Mouse (Mus musculus) midbrain, embryonic 15.5 days (tissue): ENCODE data around the gene Zfp174. TPM values are rescaled to one million over a fixed set of nuclear protein-coding genes. Genes with fewer than 3 reads are reported as not detected.
"Not testable (repeated sequence)": the region's sequence is repeated elsewhere in the genome, so short reads cannot be mapped to it uniquely, and the experiment has no call there.

Experiments
- ATAC-seq: fragments of 200-750 bp; cut with Nextera tagmentation; replicated peaks from 2 replicates; pipeline ENCODE4 v1.8.0; 2017; ENCODE audit warnings: moderate TSS enrichment
- H3K27ac ChIP-seq: fragments of 300-500 bp; sonication (generic); 2 replicates; pipeline ENCODE4 v1.5.1; 2015; ENCODE audit warnings: mild to moderate bottlenecking, inconsistent platforms
- H3K27me3 ChIP-seq: fragments of 300-500 bp; sonication (generic); replicated peaks from 2 replicates; pipeline ENCODE4 v1.6.1; 2015; ENCODE audit warnings: inconsistent platforms
- H3K36me3 ChIP-seq: fragments of 300-500 bp; sonication (generic); replicated peaks from 2 replicates; pipeline ENCODE4 v1.6.1; 2015; ENCODE audit warnings: inconsistent platforms
- H3K4me1 ChIP-seq: fragments of 300-500 bp; sonication (generic); 2 replicates; pipeline ENCODE4 v1.6.1; 2015; ENCODE audit warnings: inconsistent platforms
- H3K4me2 ChIP-seq: fragments of 300-500 bp; sonication (generic); 2 replicates; pipeline ENCODE4 v1.6.1; 2015; ENCODE audit warnings: inconsistent platforms, mild to moderate bottlenecking, moderate library complexity
- H3K4me3 ChIP-seq: fragments of 300-500 bp; sonication (generic); 2 replicates; pipeline ENCODE4 v1.5.1; 2015; ENCODE audit warnings: mild to moderate bottlenecking, inconsistent platforms
- H3K9ac ChIP-seq: fragments of 300-500 bp; sonication (generic); 2 replicates; pipeline ENCODE4 v1.6.1; 2015; ENCODE audit warnings: mild to moderate bottlenecking, inconsistent platforms
- H3K9me3 ChIP-seq: fragments of 300-500 bp; sonication (generic); 2 replicates; pipeline ENCODE4 v1.6.1; 2016; ENCODE audit warnings: inconsistent platforms
- WGBS: fragments of 180-500 bp; shearing (Covaris S2); methylation state at CpG from one replicate; pipeline ENCODE4 v1.1.7; 2015; ENCODE audit warnings: mixed read lengths; 5-methylcytosine and 5-hydroxymethylcytosine counted together
- polyA plus RNA-seq: library from polyadenylated mRNA; unstranded; fragments of >200 nt; fragmentation: Nextera tagmentation; extraction: Ambion mirVana; gene quantifications from 2 replicates; pipeline ENCODE4 v1.2.1, GENCODE M21; 2015

Gene Zfp174
- polyA plus RNA-seq, 1 experiment from 2014 or later: 3.6 TPM

DNA sequence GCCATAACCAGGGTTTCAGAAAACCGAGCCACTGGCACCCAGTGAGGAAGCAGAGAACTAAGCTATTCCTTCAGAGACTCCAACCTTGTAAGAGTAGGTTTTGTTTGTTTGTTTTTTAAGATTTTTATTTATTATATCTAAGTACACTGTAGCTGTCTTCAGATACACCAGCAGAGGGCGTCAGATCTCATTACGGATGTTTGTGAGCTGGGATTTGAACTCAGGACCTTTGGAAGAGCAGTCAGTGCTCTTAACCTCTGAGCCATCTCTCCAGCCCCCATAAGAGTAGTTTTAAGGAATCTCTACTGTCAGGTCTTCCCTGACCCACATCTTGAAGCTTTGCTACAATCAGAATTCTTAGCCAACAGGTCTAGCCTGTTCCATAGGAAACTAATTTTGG is 1.3 kb downstream of the Zfp174 start:
- Histone ChIP-seq H3K27ac (no peak overlapping the region), H3K4me2 (no peak overlapping the region), H3K4me1 (peaks cover 14% of the 10 kb centered on the region), H3K27me3 (no peaks in the 10 kb centered on the region), H3K9me3 (no peaks in the 10 kb centered on the region), H3K9ac (no peak overlapping the region), H3K36me3 (no peaks in the 10 kb centered on the region), H3K4me3 (no peak overlapping the region)
- 68% methylated on average over 3 of the region's 3 CpGs for WGBS
- ATAC-seq: no peak

DNA sequence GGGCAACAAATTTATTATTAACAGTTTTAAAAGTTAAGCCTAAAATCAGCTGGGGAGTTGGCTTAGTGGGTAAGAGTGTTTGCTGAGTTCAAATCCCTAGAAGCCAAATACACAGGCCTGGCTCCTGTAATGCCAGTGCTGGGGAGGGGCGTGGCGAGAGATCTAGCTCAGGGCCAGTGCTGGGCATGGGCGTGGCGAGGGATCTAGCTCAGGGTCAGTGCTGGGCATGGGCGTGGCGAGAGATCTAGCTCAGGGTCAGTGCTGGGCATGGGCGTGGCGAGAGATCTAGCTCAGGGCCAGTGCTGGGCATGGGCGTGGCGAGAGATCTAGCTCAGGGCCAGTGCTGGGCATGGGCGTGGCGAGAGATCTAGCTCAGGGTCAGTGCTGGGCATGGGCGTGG is 4.2 kb downstream of the Zfp174 start:
- WGBS: 88% methylated on average over 13 of the region's 13 CpGs
- not testable (repeated sequence) for H3K36me3 ChIP-seq, H3K9ac ChIP-seq, H3K27me3 ChIP-seq, H3K9me3 ChIP-seq, H3K4me3 ChIP-seq, H3K4me2 ChIP-seq, H3K27ac ChIP-seq, ATAC-seq
- peaks cover 14% of the 10 kb centered on the region for H3K4me1 ChIP-seq

DNA sequence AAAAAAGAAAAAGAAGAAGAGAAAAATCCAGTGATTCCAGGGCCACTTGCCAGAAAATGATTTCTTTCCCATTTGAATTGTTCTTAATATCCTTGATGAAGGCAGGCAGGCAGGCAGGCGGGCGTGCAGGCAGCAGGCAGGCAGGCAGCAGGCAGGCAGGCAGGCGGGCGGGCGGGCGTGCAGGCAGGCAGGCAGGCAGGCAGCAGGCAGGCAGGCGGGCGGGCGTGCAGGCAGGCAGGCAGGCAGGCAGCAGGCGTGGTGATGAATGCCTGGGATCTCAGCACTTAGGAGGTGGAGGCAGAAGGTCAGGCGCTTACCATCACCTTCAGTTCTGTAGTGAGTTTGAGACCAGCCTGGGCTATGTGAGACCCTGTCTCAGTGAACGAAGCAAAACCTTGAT is 5.5 kb downstream of the Zfp174 start:
- no peaks in the 10 kb centered on the region for H3K9me3 ChIP-seq
- peaks cover 12% of the 10 kb centered on the region for H3K4me1 ChIP-seq
- ATAC-seq: no peak
- no peaks in the 10 kb centered on the region for H3K36me3 ChIP-seq
- no peak overlapping the region for H3K9ac ChIP-seq
- H3K4me3 ChIP-seq: no peak overlapping the region
- no peak overlapping the region for H3K4me2 ChIP-seq
- WGBS: 40% methylated on average over 12 of the region's 12 CpGs
- no peaks in the 10 kb centered on the region for H3K27me3 ChIP-seq
- H3K27ac ChIP-seq: no peak overlapping the region

DNA sequence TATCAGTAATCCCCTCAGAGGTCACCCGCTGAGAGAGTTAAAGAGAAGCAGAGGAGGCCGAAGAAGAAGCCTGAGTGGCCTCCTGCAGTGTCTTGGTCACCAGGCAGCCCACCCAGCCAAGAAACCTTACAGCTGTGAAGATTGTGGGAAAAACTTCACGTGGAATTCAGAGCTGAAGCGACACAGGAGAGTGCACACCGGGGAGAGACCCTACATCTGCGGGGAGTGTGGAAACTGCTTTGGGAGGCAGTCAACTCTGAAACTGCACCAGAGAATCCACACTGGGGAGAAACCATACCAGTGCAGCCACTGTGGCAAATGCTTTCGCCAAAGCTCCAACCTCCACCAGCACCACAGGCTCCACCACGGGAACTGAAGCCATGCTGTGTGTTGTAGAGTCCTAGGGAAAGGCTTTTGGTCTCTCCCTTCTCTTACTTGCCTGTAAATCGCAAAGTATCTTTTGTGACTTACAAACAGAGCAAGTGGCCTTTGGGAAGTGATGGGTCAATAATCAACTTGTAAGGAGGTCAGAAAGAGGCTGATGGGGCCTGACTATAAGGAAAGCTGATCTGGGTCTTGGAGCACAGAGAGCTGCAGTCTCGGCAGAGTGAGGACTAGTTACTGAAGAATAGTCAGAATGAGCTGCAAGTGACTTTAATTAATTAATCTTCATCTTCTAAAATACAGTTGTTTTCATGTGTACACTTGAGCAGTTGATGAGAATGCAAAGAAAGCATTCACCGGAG is 7.5 kb downstream of the Zfp174 start:
- no peaks in the 10 kb centered on the region for H3K9me3 ChIP-seq
- 42% methylated on average over 11 of the region's 11 CpGs for WGBS
- no peaks in the 10 kb centered on the region for H3K4me1 ChIP-seq
- H3K36me3 ChIP-seq: no peaks in the 10 kb centered on the region
- H3K4me3 ChIP-seq: no peak overlapping the region
- H3K27me3 ChIP-seq: no peaks in the 10 kb centered on the region
- no peak overlapping the region for H3K27ac ChIP-seq
- no peak overlapping the region for H3K9ac ChIP-seq
- H3K4me2 ChIP-seq: no peak overlapping the region
- ATAC-seq: no peak

- Histone ChIP-seq H3K9me3 (no peaks in the 10 kb centered on the region), H3K4me3 (no peak overlapping the region), H3K36me3 (peaks cover 4% of the 10 kb centered on the region), H3K9ac (no peak overlapping the region), H3K27ac (no peak overlapping the region), H3K4me1 (no peaks in the 10 kb centered on the region), H3K4me2 (no peak overlapping the region), H3K27me3 (no peaks in the 10 kb centered on the region)
- 84% methylated on average over 1 of the region's 1 CpGs for WGBS
- ATAC-seq: no peak
Measured at GRCm38 (mm10) chr16:3855776-3856175, 8.7 kb downstream of the Zfp174 start.

DNA sequence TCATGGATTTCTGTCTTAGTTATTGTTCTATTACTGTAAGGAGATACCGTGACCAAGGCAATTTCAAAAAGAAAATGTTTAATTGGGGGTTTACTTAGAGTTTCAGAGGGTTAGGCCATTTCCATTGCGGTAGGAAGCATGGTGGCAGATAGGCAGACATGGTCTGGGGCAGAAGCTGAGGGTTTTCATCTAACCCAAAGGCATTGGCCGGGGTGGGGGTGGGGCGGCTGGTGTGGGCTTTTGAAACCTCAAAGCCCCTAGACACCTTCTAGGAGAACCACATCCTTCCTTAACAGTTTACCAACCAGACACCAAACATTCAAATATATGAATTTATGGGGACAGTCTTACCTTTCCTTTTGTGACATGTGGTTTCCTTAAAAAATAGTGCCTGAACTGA is 12.2 kb downstream of the Zfp174 start:
- H3K4me3 ChIP-seq: no peak overlapping the region
- no peaks in the 10 kb centered on the region for H3K27me3 ChIP-seq
- ATAC-seq: no peak
- H3K27ac ChIP-seq: no peak overlapping the region
- H3K9me3 ChIP-seq: no peaks in the 10 kb centered on the region
- H3K4me1 ChIP-seq: no peaks in the 10 kb centered on the region
- H3K4me2 ChIP-seq: no peak overlapping the region
- WGBS: 92% methylated on average over 4 of the region's 4 CpGs
- no peak overlapping the region for H3K9ac ChIP-seq
- H3K36me3 ChIP-seq: peaks cover 8% of the 10 kb centered on the region

DNA sequence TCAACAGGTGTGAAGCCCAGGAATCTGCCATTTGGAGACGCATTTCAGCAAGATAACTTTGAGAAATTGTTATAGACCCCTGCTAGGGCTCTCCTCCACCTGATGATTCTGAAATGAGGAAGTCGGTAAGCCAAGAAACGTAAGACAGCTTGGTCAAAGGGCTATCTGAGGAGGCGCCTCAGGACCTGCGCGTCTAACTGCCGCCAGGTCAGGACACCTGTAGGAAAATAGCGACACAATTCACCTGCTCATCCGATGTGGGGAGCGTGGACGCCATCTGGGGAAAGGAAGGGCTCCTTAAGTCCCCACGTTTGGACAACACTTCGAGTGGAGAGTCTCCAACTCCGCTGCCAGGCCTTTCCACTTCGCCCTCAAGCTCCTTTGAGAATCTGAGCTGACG is 24.7 kb downstream of the Zfp174 start:
- H3K9ac ChIP-seq: peak overlapping the region; percentile 47
- 0 out of 2 replicates have a peak, but pooled peaks cover 3% of the 10 kb centered on the region for H3K36me3 ChIP-seq
- peak overlapping the region; percentile 44 for H3K4me3 ChIP-seq
- no peak for ATAC-seq
- peaks cover 20% of the 10 kb centered on the region for H3K4me1 ChIP-seq
- H3K27ac ChIP-seq: peak overlapping the region; percentile 49
- WGBS: under 1% methylated on average over 16 of the region's 16 CpGs
- H3K4me2 ChIP-seq: peak overlapping the region; percentile 87
- H3K9me3 ChIP-seq: no peaks in the 10 kb centered on the region
- H3K27me3 ChIP-seq: no peaks in the 10 kb centered on the region

DNA sequence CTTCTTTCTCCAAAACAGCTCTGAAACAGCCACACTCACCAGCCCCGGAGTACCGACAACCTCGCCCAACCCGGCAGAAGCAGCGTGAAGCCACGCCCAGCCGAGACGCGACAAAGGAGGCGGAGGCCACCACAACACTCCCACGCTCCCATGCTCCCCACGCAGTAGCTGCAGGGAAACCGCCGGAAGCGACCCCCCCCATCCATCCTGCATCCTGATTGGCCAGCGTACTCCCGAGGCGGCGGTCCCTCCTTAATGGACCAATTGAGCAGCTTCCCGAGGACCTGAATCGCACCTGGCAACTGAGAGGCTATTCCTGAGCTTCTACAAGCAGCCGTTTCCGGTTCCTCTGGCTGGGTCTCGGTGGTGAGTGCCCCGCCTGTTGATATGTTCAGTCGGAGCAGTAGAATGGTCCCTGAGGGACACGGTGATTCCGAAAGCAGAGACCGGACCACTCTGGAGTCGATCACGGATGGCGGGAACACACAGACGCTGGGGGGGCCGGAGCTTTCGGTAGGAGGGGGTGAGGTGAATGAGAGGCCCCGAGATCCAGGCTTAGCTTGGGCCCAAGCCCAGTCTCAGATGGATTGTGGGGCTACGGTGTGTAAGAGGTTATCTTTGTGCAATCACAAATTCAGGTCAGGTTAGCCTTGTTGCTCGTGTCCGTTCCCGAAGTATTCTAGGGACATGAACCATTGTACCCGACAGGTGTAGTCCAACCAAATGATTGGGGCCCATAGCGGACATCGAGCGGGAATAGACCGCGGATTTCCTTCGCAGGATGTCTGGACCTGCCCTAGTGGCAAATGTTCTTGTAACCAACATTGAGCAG is 25.4 kb downstream of the Zfp174 start, which contains the start of gene Naa60:
TSS of gene Naa60 (plus strand) at position 160 of the 832 bp plus-strand sequence.
- peak; percentile 97 for ATAC-seq
- Histone ChIP-seq H3K27me3 (no peaks in the 10 kb centered on the region), H3K9ac (peak within 1 kb of the TSS; percentile 47), H3K4me1 (peaks cover 20% of the 10 kb centered on the region), H3K4me3 (peak within 1 kb of the TSS; percentile 44), H3K27ac (peak within 1 kb of the TSS; percentile 65), H3K4me2 (peak within 1 kb of the TSS; percentile 87), H3K9me3 (no peaks in the 10 kb centered on the region), H3K36me3 (peaks cover 3% of the 10 kb centered on the region; the same call in 1 of the 2 replicates)
- WGBS: 4% methylated on average over 47 of the region's 47 CpGs

- Histone ChIP-seq H3K4me3 (no peak overlapping the region), H3K27ac (no peak overlapping the region), H3K36me3 (peaks cover 3% of the 10 kb centered on the region; the same call in 1 of the 2 replicates), H3K9me3 (no peaks in the 10 kb centered on the region), H3K4me1 (peaks cover 13% of the 10 kb centered on the region), H3K9ac (no peak overlapping the region), H3K27me3 (no peaks in the 10 kb centered on the region), H3K4me2 (no peak overlapping the region)
- ATAC-seq: no peak
- 98% methylated on average over 4 of the region's 4 CpGs for WGBS
Measured at GRCm38 (mm10) chr16:3876346-3876745, 29.3 kb downstream of the Zfp174 start.

DNA sequence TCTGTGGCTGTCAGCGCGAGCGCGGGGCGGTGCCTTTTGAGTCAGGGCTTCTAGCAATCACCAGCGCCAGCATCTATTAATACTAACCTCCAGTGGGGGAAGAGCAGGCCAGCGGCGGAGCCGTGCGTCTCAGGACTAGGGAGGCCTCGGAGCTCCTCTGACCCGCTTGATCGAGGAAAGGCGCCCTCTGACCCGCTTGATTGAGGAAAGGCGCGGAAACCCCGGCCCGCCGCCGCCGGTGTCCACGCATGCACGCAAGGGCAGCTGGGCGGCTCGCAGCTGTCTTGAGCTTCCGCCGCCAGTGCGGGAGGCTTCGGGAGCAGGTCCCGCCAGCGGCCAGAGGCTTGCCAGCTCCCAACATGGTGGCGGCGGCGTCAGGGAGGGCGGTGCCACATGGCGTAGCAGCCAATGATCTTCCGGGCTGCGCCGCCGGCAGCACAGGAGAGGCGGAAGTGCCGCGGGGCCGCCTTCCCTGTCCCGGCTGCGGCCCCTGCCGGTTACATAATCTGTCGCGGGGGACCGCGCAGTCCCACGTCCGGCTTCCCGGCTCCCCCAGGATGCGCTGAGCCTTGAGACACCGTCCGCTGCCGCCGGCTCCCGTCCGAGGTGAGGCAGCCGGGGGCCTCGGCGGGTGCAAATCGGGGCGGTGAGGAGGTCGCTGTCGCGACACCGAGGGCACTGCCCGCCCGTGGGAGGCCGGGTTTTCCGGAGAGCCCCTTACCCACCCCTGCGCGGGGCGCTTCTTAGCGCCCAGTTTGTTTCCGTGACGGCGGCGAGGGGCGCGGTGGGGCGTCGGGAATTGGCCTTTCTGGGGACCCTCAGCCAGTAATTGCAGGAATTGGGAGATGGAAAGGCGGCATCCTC is 37.4 kb downstream of the Zfp174 start, which contains the start of the genes Zfp597 and Gm20695:
TSS of gene Zfp597 (minus strand) at position 361 of the 864 bp plus-strand sequence.
TSS of gene Gm20695 (plus strand) at position 448 of the 864 bp plus-strand sequence.
- peaks cover 32% of the 10 kb centered on the region for H3K4me1 ChIP-seq
- H3K4me3 ChIP-seq: peak within 1 kb of the TSS; percentile 87
- peak within 1 kb of the TSS; percentile 85 for H3K9ac ChIP-seq
- WGBS: under 1% methylated on average over 88 of the region's 88 CpGs
- no peaks in the 10 kb centered on the region for H3K27me3 ChIP-seq
- peak within 1 kb of the TSS; percentile 93 for H3K27ac ChIP-seq
- peak; percentile 98 for ATAC-seq
- peak within 1 kb of the TSS; percentile 69 for H3K4me2 ChIP-seq
- no peaks in the 10 kb centered on the region for H3K36me3 ChIP-seq
- no peaks in the 10 kb centered on the region for H3K9me3 ChIP-seq

DNA sequence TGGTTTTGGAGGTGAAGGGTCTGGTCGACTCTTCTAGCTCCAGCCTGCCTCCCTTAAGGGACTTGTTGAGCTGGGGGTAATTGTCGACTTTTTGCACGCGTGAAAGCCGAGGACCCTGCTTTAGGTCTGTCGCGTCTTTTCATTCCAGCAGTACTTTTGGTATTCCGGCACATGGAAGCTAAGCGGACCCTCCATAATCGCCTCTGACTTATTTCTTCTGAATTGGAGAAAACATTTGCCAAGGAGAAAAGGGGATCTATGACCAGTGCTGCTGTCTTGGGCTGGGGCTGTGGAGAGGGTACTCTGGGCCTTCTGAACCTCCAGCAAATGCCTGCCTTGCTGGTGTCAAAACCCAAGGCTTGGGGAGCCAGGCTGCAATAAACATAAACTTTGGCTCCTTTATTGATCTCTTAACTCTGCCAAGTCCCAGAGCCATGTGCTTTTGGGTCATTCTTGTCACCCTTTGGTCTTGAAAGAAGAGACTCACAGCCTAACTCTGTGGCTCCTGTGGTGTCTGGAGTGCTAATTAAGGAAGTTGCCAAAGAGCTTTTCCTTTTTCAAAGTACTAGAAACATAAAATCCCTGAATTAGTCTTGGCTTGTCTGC is 38.1 kb downstream of the Zfp174 start:
- Histone ChIP-seq H3K4me2 (peak overlapping the region; percentile 69), H3K4me3 (peak overlapping the region; percentile 87), H3K9ac (peak overlapping the region; percentile 85), H3K27ac (peak overlapping the region; percentile 93), H3K9me3 (no peaks in the 10 kb centered on the region), H3K4me1 (peaks cover 32% of the 10 kb centered on the region), H3K36me3 (no peaks in the 10 kb centered on the region), H3K27me3 (no peaks in the 10 kb centered on the region)
- WGBS: 4% methylated on average over 10 of the region's 10 CpGs
- ATAC-seq: peak; percentile 21; the same call in 1 of the 2 replicates
